Mouse (Mus musculus): Measurements from ENCODE around the gene Krt6a.
A peak's percentile ranks its signal among the peaks of the same experiment; 100 is the strongest.
"Not testable (repeated sequence)": the region's sequence is repeated elsewhere in the genome, so short reads cannot be mapped to it uniquely, and the experiment has no call there.

The Krt6a gene

GRCm38 (mm10) chr15:101694207-101694606 lies at the start of gene Krt6a:
Gene Krt6a, minus strand, starts transcription at chr15:101694307.
- DNase-seq, result no peak

- DNase-seq, result no peak
These were observed 48.6 kb upstream of the Krt6a start, which contains the start of gene Krt71 for GRCm38 (mm10) chr15:101742711-101743110. Gene Krt71, minus strand, starts transcription at chr15:101743109.

- DNase-seq, result no peak
These were observed 43.7 kb upstream of the Krt6a start for GRCm38 (mm10) chr15:101737786-101738185.

GRCm38 (mm10) chr15:101730653-101731052 lies 36.5 kb upstream of the Krt6a start:
- no peak for DNase-seq

- peak; percentile 26 to 54 for DNase-seq
These were observed 30.6 kb upstream of the Krt6a start for GRCm38 (mm10) chr15:101724686-101725085.

GRCm38 (mm10) chr15:101715831-101716230 lies 21.7 kb upstream of the Krt6a start:
- no peak for DNase-seq

- peak; percentile 23 to 38 for DNase-seq
These were observed 20.2 kb upstream of the Krt6a start for GRCm38 (mm10) chr15:101714356-101714755.

- DNase-seq, result no peak
These were observed 19.6 kb upstream of the Krt6a start for GRCm38 (mm10) chr15:101713731-101714130.

- no peak for DNase-seq
These were observed 18.6 kb upstream of the Krt6a start, which contains the start of gene Krt5 for GRCm38 (mm10) chr15:101712720-101713119. Gene Krt5, minus strand, starts transcription at chr15:101712898.

- no peak for DNase-seq
These were observed 14.6 kb upstream of the Krt6a start for GRCm38 (mm10) chr15:101708683-101709082.

- no peak for DNase-seq
These were observed 13.3 kb upstream of the Krt6a start for GRCm38 (mm10) chr15:101707454-101707853.

GRCm38 (mm10) chr15:101704066-101704465 lies 10.0 kb upstream of the Krt6a start:
- DNase-seq, result no peak

GRCm38 (mm10) chr15:101702380-101702779 lies 8.3 kb upstream of the Krt6a start:
- DNase-seq, result no peak

GRCm38 (mm10) chr15:101699866-101700265 lies 5.8 kb upstream of the Krt6a start:
- DNase-seq, result no peak

- DNase-seq, result no peak
These were observed 5.1 kb upstream of the Krt6a start for GRCm38 (mm10) chr15:101699192-101699591.

- DNase-seq, result no peak
These were observed 3.5 kb upstream of the Krt6a start for GRCm38 (mm10) chr15:101697326-101698188.

- not testable (repeated sequence) for DNase-seq
These were observed 3.6 kb downstream of the Krt6a start for GRCm38 (mm10) chr15:101690460-101690859.

GRCm38 (mm10) chr15:101688161-101688560 lies 5.9 kb downstream of the Krt6a start:
- DNase-seq, result peak; percentile 32 to 63

- no peak for DNase-seq
These were observed 13.9 kb downstream of the Krt6a start, which contains the start of gene Krt6b for GRCm38 (mm10) chr15:101680187-101680586. Gene Krt6b, minus strand, starts transcription at chr15:101680287.

GRCm38 (mm10) chr15:101675978-101676377 lies 18.1 kb downstream of the Krt6a start:
- DNase-seq, result no peak

GRCm38 (mm10) chr15:101652736-101653265 lies 41.3 kb downstream of the Krt6a start:
- no peak for DNase-seq

GRCm38 (mm10) chr15:101647280-101647679 lies 46.8 kb downstream of the Krt6a start, which contains the start of gene Gm5478:
Gene Gm5478, minus strand, starts transcription at chr15:101647380.
- DNase-seq, result no peak

Measured in lung, adult 18-20 months (tissue).